Mouse (Mus musculus) small intestine, adult 2 months (tissue): ENCODE data around the gene Il4ra.

ENCODE experiments used
- CTCF ChIP-seq: fragments of 200-500 bp; IDR thresholded peaks from 2 replicates; pipeline ENCODE4 v1.5.1; 2012; ENCODE audit warnings: low read depth, mild to moderate bottlenecking, control low read depth, inconsistent platforms, low read length, moderate library complexity, mixed read lengths; ENCODE audit not compliant: insufficient replicate concordance, insufficient read length; ENCODE audit errors: extremely low read depth
- POLR2A ChIP-seq: fragments of 200-500 bp; IDR thresholded peaks from 2 replicates; pipeline ENCODE4 v1.6.1; 2012; ENCODE audit warnings: low read depth, mild to moderate bottlenecking, control low read depth, inconsistent platforms, low read length, moderate library complexity

GRCm38 (mm10) chr7:125523051-125523450, 28.9 kb upstream of the Il4ra start:
- TF ChIP-seq CTCF, result no peak
- TF ChIP-seq POLR2A, result no peak
